Mouse (Mus musculus) thymus, postnatal 36 days (tissue): ENCODE measurements around the gene Gramd2.
"Not testable (repeated sequence)": the region's sequence is repeated elsewhere in the genome, so short reads cannot be mapped to it uniquely, and the experiment has no call there.

Source experiments
- DNase-seq, 2 experiments: peaks; one replicate each; pipeline ENCODE4 v3.0.0; 2022; ENCODE audit warnings: mixed read lengths in 2 of 2

The Gramd2 gene

GRCm38 (mm10) chr9:59723096-59723657 lies 43.2 kb downstream of the Gramd2 start:
- DNase-seq = peak; percentile 47 to 51

GRCm38 (mm10) chr9:59723791-59724442 lies 44.0 kb downstream of the Gramd2 start:
- DNase-seq = no peak

DNA sequence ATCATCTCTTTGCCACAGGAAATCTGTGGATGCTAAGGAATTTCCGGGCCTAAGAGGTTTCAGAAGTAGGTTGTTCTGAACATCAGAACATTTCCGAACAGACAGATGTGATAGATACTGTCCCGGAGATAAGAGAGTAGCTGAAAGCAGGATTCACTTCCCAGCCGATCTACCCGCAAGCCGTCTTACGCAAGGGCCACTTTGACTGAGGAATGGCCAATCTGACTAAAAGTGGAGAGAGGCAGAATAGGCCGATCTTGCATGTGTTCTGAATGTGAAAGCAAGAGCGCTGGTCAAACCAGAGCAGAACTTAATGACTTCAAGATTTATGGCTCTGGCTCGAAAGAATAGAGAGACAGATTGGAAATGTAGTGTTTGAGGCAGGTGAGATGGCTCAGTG lies 45.6 kb downstream of the Gramd2 start:
- DNase-seq = no peak

GRCm38 (mm10) chr9:59727569-59728286 lies 47.8 kb downstream of the Gramd2 start:
- no peak for DNase-seq

DNA sequence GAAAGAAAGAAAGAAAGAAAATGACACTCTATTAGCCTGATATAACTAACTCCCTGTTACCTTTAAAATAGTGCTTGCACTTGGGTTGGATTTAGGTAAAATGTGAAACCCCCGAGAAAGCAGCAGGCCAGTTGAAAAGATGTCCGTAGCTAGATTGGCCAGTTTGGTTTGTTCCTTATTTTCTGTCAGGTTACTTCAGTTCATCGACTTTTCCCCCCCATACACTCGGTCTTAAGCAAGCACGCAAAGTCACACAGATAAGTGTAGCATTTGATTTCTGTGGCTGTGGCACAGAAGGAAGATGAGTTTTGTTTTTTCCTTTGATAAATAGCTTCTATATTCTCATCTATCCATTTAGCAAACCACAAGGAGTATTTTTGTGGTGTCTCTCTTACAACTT lies 51.2 kb downstream of the Gramd2 start:
- DNase-seq = no peak

GRCm38 (mm10) chr9:59733075-59733474 lies 53.1 kb downstream of the Gramd2 start:
- DNase-seq = no peak

DNA sequence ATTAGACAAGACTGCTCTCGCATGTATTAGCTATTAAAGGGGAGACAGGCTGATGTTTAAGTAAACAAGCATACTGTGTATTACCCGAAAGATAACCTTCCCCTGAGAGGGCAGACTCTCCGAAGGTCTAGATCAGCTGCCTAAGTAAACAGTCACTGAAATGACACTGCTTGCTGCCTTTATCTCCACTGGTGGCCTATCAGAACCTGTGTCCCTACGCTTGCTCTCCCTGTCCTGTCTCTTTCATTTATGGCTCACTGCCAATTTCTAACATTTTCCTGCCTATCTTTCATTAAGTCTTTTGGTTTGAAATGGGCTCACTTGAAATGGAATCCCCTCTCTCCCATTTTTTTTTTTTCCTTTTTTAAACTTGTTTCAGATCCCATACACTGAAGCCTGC lies 55.5 kb downstream of the Gramd2 start:
- DNase-seq = no peak

DNA sequence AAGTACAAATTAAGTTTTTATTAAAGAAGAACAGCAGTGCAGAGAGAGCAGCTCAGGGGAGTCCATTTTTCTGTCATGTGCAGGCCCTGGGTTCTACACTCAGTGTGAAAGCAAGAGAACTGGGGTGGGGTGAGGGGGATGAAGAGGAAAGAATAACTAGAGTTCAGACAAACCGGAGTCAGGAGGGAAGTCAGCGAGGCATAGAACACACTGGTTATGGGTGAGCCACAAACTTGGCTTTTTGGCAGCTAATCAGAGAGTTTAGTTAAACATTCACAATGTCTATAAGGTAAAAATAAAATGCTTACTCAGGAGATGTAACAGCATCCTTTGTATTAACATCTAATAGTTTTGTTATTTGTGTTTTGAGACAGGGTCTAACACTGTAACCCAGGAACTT lies 60.6 kb downstream of the Gramd2 start:
- DNase-seq = no peak

DNA sequence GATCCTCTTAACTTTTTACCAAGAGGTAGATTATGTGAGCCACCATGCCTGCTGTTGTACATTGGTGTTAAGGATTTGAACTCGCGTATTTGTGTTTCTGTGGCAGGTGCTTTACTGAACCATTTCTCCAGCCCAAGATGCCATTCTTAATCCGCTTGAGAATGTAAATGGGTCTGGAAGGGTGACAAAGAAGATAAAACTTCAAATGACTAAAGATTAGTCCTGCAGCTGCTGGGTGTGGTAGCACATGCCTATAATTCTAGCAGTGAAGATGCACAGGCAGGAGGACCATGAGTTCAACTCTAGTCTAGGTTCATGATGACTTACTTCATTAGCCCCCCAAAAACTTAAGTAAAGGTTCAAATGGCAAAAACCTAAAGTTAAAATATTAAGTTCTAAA lies 64.0 kb downstream of the Gramd2 start:
- DNase-seq = no peak

GRCm38 (mm10) chr9:59748387-59748786 lies 68.4 kb downstream of the Gramd2 start:
- no peak for DNase-seq

DNA sequence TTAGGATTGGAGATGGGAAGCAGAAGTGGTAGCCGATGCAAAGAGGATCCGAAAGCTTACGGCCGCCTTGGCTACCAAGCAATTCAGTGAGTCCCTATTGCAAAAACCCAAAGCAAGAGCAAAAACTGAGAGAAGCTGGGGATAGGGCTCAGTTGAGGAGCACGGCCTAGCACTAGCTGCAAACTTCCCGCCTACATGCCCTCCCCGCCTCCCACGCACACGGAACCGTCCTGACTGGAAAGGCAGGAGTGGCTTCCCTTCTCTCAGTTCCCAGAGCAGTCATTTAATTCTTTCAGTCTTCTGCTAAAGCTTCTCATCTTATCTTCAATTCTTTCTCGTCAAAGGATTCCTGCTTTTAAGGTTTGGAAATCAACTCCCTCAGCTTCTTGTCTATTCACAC lies 69.0 kb downstream of the Gramd2 start:
- DNase-seq = no peak

GRCm38 (mm10) chr9:59749581-59750265 lies 69.8 kb downstream of the Gramd2 start:
- DNase-seq = no peak

- DNase-seq = peak; percentile 99 to 100
These were observed 70.5 kb downstream of the Gramd2 start, which contains the start of the genes Senp8 and Myo9a for GRCm38 (mm10) chr9:59750267-59751065. Gene Senp8, minus strand, starts transcription at chr9:59750710. Gene Myo9a, plus strand, starts transcription at chr9:59750896.

DNA sequence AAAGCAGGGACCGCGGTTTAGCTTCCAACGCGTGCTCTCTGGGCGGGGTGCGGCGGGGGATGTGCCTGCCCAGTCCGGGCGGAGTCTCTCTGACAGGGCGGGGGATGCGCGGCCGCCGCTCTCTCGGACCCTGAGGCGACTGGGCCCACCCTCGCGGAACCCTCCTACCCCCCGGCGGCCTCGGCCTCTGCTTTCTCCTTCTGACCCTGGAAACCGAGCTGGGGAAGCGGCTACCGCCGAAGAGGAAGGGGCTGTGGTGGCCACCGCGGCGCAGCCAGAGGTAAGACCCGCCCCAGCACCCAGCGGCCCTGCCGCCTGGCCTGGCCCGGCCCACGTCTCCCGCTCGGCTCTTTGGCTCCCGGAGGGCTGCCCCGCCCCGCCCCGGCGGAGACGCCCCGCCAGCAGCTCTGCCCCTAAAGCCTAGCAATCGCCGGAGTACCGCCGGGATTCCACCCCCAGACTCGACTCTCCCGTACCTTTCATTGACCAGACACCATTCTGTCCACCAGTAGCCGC lies 71.2 kb downstream of the Gramd2 start:
- peak in 1 of 2 experiments; percentile 83 for DNase-seq

- DNase-seq = no peak
These were observed 72.0 kb downstream of the Gramd2 start for GRCm38 (mm10) chr9:59751966-59752365.

DNA sequence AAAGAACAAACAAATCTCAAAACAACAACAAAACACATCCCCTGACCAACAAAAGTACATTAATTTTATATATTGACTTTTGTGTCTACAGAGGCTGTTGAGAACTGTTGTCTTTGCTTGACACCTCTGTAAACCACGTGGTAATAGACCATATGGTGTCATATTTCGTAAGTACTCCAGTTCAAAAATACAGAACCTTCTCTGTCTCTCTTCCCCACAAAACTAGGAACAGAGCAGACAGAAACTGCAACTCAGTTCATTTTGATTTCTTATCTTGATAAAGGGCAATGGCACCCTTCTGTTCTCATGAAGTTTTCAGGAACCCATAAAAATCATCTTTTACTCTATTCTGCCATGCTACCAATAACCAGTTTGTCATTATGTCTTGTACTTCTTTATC lies 75.3 kb downstream of the Gramd2 start:
- no peak for DNase-seq

- not testable (repeated sequence) for DNase-seq
These were observed 77.1 kb downstream of the Gramd2 start for GRCm38 (mm10) chr9:59757016-59757415.

- DNase-seq = no peak
These were observed 80.6 kb downstream of the Gramd2 start for GRCm38 (mm10) chr9:59760515-59760914.

DNA sequence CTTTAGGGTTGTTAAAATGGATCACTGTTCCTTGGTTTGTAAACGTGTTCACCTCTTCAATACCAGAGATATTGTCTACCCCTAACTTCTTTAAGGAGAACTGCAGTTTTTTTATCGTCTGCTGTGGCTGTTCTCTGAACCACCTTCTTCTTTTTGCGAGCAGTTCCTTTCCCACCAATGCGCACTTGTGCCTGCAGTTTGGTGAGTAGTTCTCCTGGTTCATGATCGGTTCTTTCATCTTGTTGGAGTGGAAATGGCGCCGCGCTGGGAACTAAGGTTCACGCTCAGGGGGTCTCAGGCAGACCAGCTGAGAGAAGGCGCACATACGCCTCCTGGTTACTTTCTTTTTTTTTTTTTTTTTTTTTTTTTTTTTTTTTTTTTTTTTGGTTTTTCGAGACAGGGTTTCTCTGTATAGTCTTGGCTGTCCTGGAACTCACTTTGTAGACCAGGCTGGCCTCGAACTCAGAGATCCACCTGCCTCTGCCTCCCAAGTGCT lies 87.1 kb downstream of the Gramd2 start:
- DNase-seq = not testable (repeated sequence)
